Mouse (Mus musculus): ENCODE measurements around the gene Ppef2.

DNA sequence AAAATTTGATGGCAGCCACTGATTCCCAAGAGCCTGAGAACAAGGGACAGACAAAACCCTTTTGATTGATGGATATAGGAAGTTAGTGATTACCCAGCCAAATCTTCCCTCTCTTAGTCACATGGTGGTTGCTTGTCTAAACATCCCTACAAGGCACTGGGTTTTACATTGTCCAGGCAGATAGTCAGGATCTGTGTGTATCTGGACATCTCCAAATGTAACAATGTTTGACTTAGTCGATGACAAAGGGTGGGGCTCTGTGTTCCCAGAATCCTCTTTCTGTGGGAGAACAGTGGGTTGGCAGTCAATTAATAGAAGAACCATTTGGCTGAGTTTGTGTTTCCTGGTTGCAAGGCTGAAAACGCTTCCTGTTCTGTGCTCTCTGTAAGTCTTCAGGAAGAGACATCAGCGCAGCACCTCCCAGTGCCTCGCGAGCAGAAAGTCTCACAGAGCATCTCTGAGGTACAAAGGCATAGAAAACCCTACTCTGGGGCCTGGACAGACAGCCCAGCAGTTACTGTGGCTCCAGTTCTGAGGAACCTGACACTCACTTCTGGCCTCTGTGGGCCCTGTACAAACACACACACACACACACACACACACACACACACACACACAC is 21.0 kb downstream of the Ppef2 start:
- TF ChIP-seq FLI1 (IDR thresholded peaks at IDR 0.05; ENCODE audit: low read length) = no peak
- no peak for TF ChIP-seq GATA1 (IDR thresholded peaks at IDR 0.05; ENCODE audit: borderline replicate concordance, low read length)
